Mouse (Mus musculus): ENCODE results near the gene Gale. TPM values are rescaled to one million over a fixed set of nuclear protein-coding genes. Genes with fewer than 3 reads are reported as not detected.

The Gale gene
- total RNA-seq, 4 experiments from 2014 or later = 21.7 to 26.5 (median 23.4) TPM

DNA sequence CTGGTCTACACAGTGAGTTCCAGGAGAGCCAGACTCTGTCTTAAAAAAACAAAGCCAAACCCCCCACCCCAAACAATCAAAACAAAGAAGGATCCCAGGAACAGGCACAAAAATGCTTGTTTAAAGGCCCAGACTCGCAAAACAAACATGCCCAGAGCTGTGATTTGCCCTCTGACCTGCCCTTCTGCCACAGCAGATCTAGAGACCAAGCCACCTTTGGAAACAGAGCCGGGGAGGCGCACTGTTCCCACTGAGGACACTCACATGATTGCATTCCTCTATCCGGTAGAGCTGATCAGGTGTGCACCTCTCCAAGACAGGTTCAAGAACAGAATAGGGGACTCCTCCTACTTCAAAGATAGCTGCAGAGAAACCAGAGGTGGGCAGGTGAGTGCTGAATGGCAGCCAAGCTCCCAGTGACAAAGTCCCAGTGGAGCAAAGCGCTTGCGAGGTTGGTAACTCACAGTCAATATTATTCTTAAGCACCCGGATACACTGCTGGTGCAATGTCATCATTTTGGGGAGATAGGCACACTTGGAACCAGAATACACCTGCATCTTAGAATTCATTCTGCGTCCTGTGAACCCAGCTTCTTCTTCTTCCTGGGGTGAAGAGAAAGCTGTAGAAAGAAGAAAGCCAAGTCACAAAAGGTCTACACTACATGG lies 45.4 kb downstream of the Gale start:
- no peak for DNase-seq (ENCODE audit: low spot score in 2 of 2)

DNA sequence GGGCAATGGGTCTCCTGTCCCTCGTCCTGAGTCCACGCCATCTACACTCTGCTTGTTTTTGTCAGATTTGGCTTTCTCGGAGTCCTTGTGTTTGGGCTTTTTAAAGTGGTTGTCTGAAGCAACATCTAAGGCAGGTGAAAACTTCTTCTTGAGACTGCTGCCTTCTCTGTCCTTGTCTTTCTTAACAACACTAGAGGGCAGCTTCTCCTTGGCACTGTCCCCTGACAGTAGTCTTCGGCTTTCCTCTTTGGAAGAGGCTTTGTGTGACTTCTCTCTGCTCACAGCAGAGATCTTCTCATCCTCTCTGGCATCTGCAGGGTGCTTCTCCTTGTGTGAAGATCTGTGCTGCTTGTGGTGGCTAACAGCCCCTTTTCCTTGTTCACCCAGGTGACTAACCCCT lies 47.1 kb downstream of the Gale start:
- no peak for DNase-seq (ENCODE audit: low spot score in 2 of 2)

DNA sequence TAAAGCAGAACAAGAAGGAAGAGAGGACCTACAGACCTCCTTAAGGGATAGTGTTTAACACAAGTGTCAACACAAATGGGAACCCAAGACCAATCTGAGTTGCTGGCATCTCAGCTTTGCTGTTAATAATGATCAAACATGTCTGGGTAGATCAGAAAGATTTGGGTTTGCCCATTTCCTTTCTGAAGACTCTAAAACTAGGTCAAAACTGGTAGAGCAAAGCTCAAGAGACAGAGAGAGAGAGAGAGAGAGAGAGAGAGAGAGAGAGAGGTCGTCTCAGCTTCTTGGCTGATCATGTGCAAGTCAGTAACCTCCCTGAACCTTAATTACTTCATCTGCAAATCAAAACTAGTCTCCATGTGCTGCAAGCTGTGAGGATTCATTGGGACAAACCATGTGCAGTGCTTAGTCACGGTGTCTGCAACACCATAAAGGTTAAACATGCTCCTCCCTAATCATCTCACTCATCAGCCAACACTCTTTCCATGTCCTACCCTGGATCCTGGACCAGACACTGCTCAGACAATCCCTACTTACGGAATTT lies 52.6 kb downstream of the Gale start:
- no peak for DNase-seq (ENCODE audit: low spot score in 2 of 2)

Other genes with a start within 250 kb of the Gale start
- gene Il22ra1, start 235.6 kb upstream of the Gale start, total RNA-seq (2022) = under 1 TPM in 1 of 4 experiments, not detected in 3; 0.14 TPM
- gene Myom3, start 204.0 kb upstream of the Gale start, total RNA-seq (2022) = 1 to 10 TPM in 3 of 4 experiments, under 1 TPM in 1; 0.98 to 1.7 (median 1.1) TPM
- gene Srsf10, start 108.0 kb upstream of the Gale start, total RNA-seq (2022) = 10 to 100 TPM; 60.1 to 69.5 (median 63.3) TPM
- gene Pnrc2, start 89.9 kb upstream of the Gale start, total RNA-seq (2022) = 10 to 100 TPM; 39.6 to 49.8 (median 44.9) TPM
- under 1 TPM; 0.13 to 0.74 (median 0.40) TPM for gene Cnr2, start 68.3 kb upstream of the Gale start, total RNA-seq (2022)
- gene Fuca1, start 43.0 kb upstream of the Gale start, total RNA-seq (2022) = 10 to 100 TPM; 33.5 to 54.6 (median 51.0) TPM
- 10 to 100 TPM; 35.7 to 39.3 (median 37.6) TPM for gene Hmgcl, start 17.3 kb upstream of the Gale start, total RNA-seq (2022)
- gene Lypla2, start 8.9 kb downstream of the Gale start, total RNA-seq (2022) = 10 to 100 TPM; 77.5 to 92.7 (median 82.3) TPM
- 10 to 100 TPM; 82.0 to 99.8 (median 91.3) TPM for gene Pithd1, start 23.5 kb downstream of the Gale start, total RNA-seq (2022)
- 10 to 100 TPM; 28.3 to 29.0 (median 28.6) TPM for gene Eloa, start 58.0 kb downstream of the Gale start, total RNA-seq (2022)
- gene Rpl11, start 89.7 kb downstream of the Gale start, total RNA-seq (2022) = 100 to 1,000 TPM; 194 to 341 (median 271) TPM
- 10 to 100 TPM; 34.7 to 39.3 (median 38.4) TPM for gene Id3, start 179.8 kb downstream of the Gale start, total RNA-seq (2022)
- gene E2f2, start 208.7 kb downstream of the Gale start, total RNA-seq (2022) = 1 to 10 TPM in 1 of 4 experiments, under 1 TPM in 3; 0.37 to 1.3 (median 0.48) TPM
- gene Asap3, start 242.6 kb downstream of the Gale start, total RNA-seq (2022) = 1 to 10 TPM; 2.5 to 4.5 (median 3.3) TPM

All from left cerebral cortex, adult 8-10 months (tissue).